Mouse (Mus musculus) C2C12 (cell line): ENCODE results near the gene Gm10837.

Experiments used
- CEBPB ChIP-seq: IDR thresholded peaks from one replicate; pipeline ENCODE4 v1.6.1; 2011; ENCODE audit warnings: low read depth, mild to moderate bottlenecking, control low read depth, moderate library complexity
- CTCF ChIP-seq: IDR thresholded peaks from one replicate; pipeline ENCODE4 v1.5.1; 2011; ENCODE audit not compliant: control insufficient read depth, insufficient read depth, insufficient read length
- FOSL1 ChIP-seq: IDR thresholded peaks from one replicate; pipeline ENCODE4 v1.8.0; 2011; ENCODE audit warnings: mild to moderate bottlenecking, low read length; ENCODE audit not compliant: poor library complexity, insufficient read depth, severe bottlenecking
- MAX ChIP-seq: IDR thresholded peaks from one replicate; pipeline ENCODE4 v1.6.1; 2011; ENCODE audit warnings: mild to moderate bottlenecking, control low read depth
- MYOD1 ChIP-seq: IDR thresholded peaks from one replicate; pipeline ENCODE4 v1.6.1; 2011; ENCODE audit warnings: low read depth; ENCODE audit not compliant: control insufficient read depth, insufficient read length

- TF ChIP-seq CTCF: no peak
- no peak for TF ChIP-seq MAX
- no peak for TF ChIP-seq CEBPB
- TF ChIP-seq MYOD1: no peak
- no peak for TF ChIP-seq FOSL1
Observed at GRCm38 (mm10) chr14:122511519-122511918, 21.1 kb downstream of the Gm10837 start.
